Mouse (Mus musculus) midbrain, embryonic 12.5 days (tissue): ENCODE measurements at regions not wholly inside any gene's neighbourhood (a gene's known extent, or its start where the extent isn't known, plus 50 kb on each side); places are given as distances from the start of the nearest gene placed in this dataset.
"Not testable (repeated sequence)": the region's sequence is repeated elsewhere in the genome, so short reads cannot be mapped to it uniquely, and the experiment has no call there.

Experiments used
- ATAC-seq: fragments of 200-750 bp; cut with Nextera tagmentation; 2 replicates; pipeline ENCODE4 v1.8.0; 2017; ENCODE audit warnings: low read depth, moderate TSS enrichment, moderate library complexity; ENCODE audit not compliant: low FRiP score
- H3K27ac ChIP-seq: fragments of 300-500 bp; sonication (generic); replicated peaks from 2 replicates; pipeline ENCODE4 v1.5.1; 2016; ENCODE audit warnings: mild to moderate bottlenecking
- H3K27me3 ChIP-seq: fragments of 300-500 bp; sonication (generic); 2 replicates; pipeline ENCODE4 v1.6.1; 2016; ENCODE audit warnings: mild to moderate bottlenecking
- H3K36me3 ChIP-seq: fragments of 300-500 bp; sonication (generic); 2 replicates; pipeline ENCODE4 v1.6.1; 2016
- H3K4me1 ChIP-seq: fragments of 300-500 bp; sonication (generic); 2 replicates; pipeline ENCODE4 v1.6.1; 2016
- H3K4me2 ChIP-seq: fragments of 300-500 bp; sonication (generic); replicated peaks from 2 replicates; pipeline ENCODE4 v1.6.1; 2016; ENCODE audit warnings: mild to moderate bottlenecking, moderate library complexity
- H3K4me3 ChIP-seq: fragments of 300-500 bp; sonication (generic); 2 replicates; pipeline ENCODE4 v1.5.1; 2016; ENCODE audit warnings: mild to moderate bottlenecking
- H3K9ac ChIP-seq: fragments of 300-500 bp; sonication (generic); replicated peaks from 2 replicates; pipeline ENCODE4 v1.6.1; 2016; ENCODE audit warnings: mild to moderate bottlenecking, moderate library complexity
- H3K9me3 ChIP-seq: fragments of 300-500 bp; sonication (generic); 2 replicates; pipeline ENCODE4 v1.6.1; 2016; ENCODE audit warnings: mild to moderate bottlenecking
- WGBS: fragments of 180-500 bp; shearing (Covaris S2); methylation state at CpG from one replicate; pipeline ENCODE4 v1.1.7; 2016; 5-methylcytosine and 5-hydroxymethylcytosine counted together

GRCm38 (mm10) chr6:37662747-37663146 is 132.8 kb downstream of the Akr1d1 start:
- no peaks in the 10 kb centered on the region for H3K27me3 ChIP-seq
- no peak overlapping the region for H3K4me2 ChIP-seq
- H3K4me1 ChIP-seq: peaks cover 7% of the 10 kb centered on the region; the same call in 1 of the 2 replicates
- H3K4me3 ChIP-seq: no peak overlapping the region
- H3K9me3 ChIP-seq: no peaks in the 10 kb centered on the region
- WGBS: 80% methylated on average over 2 of the region's 2 CpGs
- H3K9ac ChIP-seq: no peak overlapping the region
- ATAC-seq: no peak
- no peaks in the 10 kb centered on the region for H3K36me3 ChIP-seq
- no peak overlapping the region for H3K27ac ChIP-seq

- no peak overlapping the region for H3K4me3 ChIP-seq
- H3K9me3 ChIP-seq: no peaks in the 10 kb centered on the region
- WGBS: 89% methylated on average over 5 of the region's 5 CpGs
- H3K27ac ChIP-seq: no peak overlapping the region
- no peak overlapping the region for H3K4me2 ChIP-seq
- no peak for ATAC-seq
- no peaks in the 10 kb centered on the region for H3K4me1 ChIP-seq
- H3K27me3 ChIP-seq: no peaks in the 10 kb centered on the region
- H3K36me3 ChIP-seq: no peaks in the 10 kb centered on the region
- H3K9ac ChIP-seq: no peak overlapping the region
Observed at GRCm38 (mm10) chr6:37665576-37665975, 135.6 kb downstream of the Akr1d1 start.

GRCm38 (mm10) chr6:37669407-37669806 is 139.4 kb downstream of the Akr1d1 start:
- Histone ChIP-seq H3K27ac (no peak overlapping the region), H3K9me3 (0 out of 2 replicates have a peak, but pooled peaks cover 7% of the 10 kb centered on the region), H3K4me3 (no peak overlapping the region), H3K36me3 (no peaks in the 10 kb centered on the region), H3K27me3 (no peaks in the 10 kb centered on the region), H3K9ac (no peak overlapping the region), H3K4me2 (no peak overlapping the region), H3K4me1 (no peaks in the 10 kb centered on the region)
- no peak for ATAC-seq
- WGBS: 56% methylated on average over 2 of the region's 2 CpGs

GRCm38 (mm10) chr6:37670701-37671100 is 140.7 kb downstream of the Akr1d1 start:
- Histone ChIP-seq H3K9ac (no peak overlapping the region), H3K27me3 (no peaks in the 10 kb centered on the region), H3K4me1 (no peaks in the 10 kb centered on the region), H3K36me3 (no peaks in the 10 kb centered on the region), H3K9me3 (0 out of 2 replicates have a peak, but pooled peaks cover 7% of the 10 kb centered on the region), H3K4me3 (no peak overlapping the region), H3K27ac (no peak overlapping the region), H3K4me2 (no peak overlapping the region)
- 84% methylated on average over 3 of the region's 3 CpGs for WGBS
- ATAC-seq: no peak

GRCm38 (mm10) chr6:37679871-37680270 is 149.9 kb downstream of the Akr1d1 start:
- ATAC-seq: no peak
- no peaks in the 10 kb centered on the region for H3K27me3 ChIP-seq
- H3K27ac ChIP-seq: no peak overlapping the region
- H3K4me2 ChIP-seq: no peak overlapping the region
- H3K9me3 ChIP-seq: no peaks in the 10 kb centered on the region
- H3K36me3 ChIP-seq: no peaks in the 10 kb centered on the region
- WGBS: 77% methylated on average over 3 of the region's 3 CpGs
- no peak overlapping the region for H3K9ac ChIP-seq
- no peak overlapping the region for H3K4me3 ChIP-seq
- no peaks in the 10 kb centered on the region for H3K4me1 ChIP-seq

GRCm38 (mm10) chr6:37681331-37681730 is 151.4 kb downstream of the Akr1d1 start:
- H3K9me3 ChIP-seq: not testable (repeated sequence)

GRCm38 (mm10) chr6:37686094-37686493 is 156.1 kb downstream of the Akr1d1 start:
- no peak overlapping the region for H3K4me3 ChIP-seq
- H3K4me2 ChIP-seq: no peak overlapping the region
- H3K36me3 ChIP-seq: no peaks in the 10 kb centered on the region
- H3K9me3 ChIP-seq: 0 out of 2 replicates have a peak, but pooled peaks cover 3% of the 10 kb centered on the region
- 97% methylated on average over 14 of the region's 14 CpGs for WGBS
- H3K9ac ChIP-seq: no peak overlapping the region
- no peaks in the 10 kb centered on the region for H3K27me3 ChIP-seq
- ATAC-seq: no peak
- H3K4me1 ChIP-seq: no peaks in the 10 kb centered on the region
- H3K27ac ChIP-seq: no peak overlapping the region

More at GRCm38 (mm10) chr6:37681331-37681730, 151.4 kb downstream of the Akr1d1 start:
- WGBS: 94% methylated on average over 2 of the region's 2 CpGs
- H3K4me3 ChIP-seq, H3K27me3 ChIP-seq, H3K36me3 ChIP-seq, H3K4me1 ChIP-seq, ATAC-seq, H3K27ac ChIP-seq, H3K4me2 ChIP-seq, H3K9ac ChIP-seq: not testable (repeated sequence)

GRCm38 (mm10) chr6:37688866-37689617 is 159.1 kb downstream of the Akr1d1 start:
- no peak for ATAC-seq
- H3K36me3 ChIP-seq: no peaks in the 10 kb centered on the region
- H3K4me2 ChIP-seq: no peak overlapping the region
- no peaks in the 10 kb centered on the region for H3K27me3 ChIP-seq
- H3K4me3 ChIP-seq: no peak overlapping the region
- H3K9ac ChIP-seq: no peak overlapping the region
- no peak overlapping the region for H3K27ac ChIP-seq
- 0 out of 2 replicates have a peak, but pooled peaks cover 3% of the 10 kb centered on the region for H3K9me3 ChIP-seq
- WGBS: 35% methylated on average over 1 of the region's 1 CpGs
- H3K4me1 ChIP-seq: no peaks in the 10 kb centered on the region

- no peak overlapping the region for H3K9ac ChIP-seq
- ATAC-seq: no peak
- no peaks in the 10 kb centered on the region for H3K36me3 ChIP-seq
- H3K27ac ChIP-seq: no peak overlapping the region
- H3K4me1 ChIP-seq: no peaks in the 10 kb centered on the region
- H3K4me3 ChIP-seq: no peak overlapping the region
- no peak overlapping the region for H3K4me2 ChIP-seq
- H3K27me3 ChIP-seq: no peaks in the 10 kb centered on the region
- 0 out of 2 replicates have a peak, but pooled peaks cover 3% of the 10 kb centered on the region for H3K9me3 ChIP-seq
Observed at GRCm38 (mm10) chr6:37689696-37690095, 159.7 kb downstream of the Akr1d1 start.

GRCm38 (mm10) chr6:37691976-37692644 is 162.1 kb downstream of the Akr1d1 start:
- H3K4me2 ChIP-seq: no peak overlapping the region
- ATAC-seq: no peak
- no peaks in the 10 kb centered on the region for H3K4me1 ChIP-seq
- 90% methylated on average over 7 of the region's 7 CpGs for WGBS
- no peak overlapping the region for H3K9ac ChIP-seq
- no peak overlapping the region for H3K4me3 ChIP-seq
- H3K9me3 ChIP-seq: 0 out of 2 replicates have a peak, but pooled peaks cover under 1% of the 10 kb centered on the region
- no peak overlapping the region for H3K27ac ChIP-seq
- no peaks in the 10 kb centered on the region for H3K27me3 ChIP-seq
- no peaks in the 10 kb centered on the region for H3K36me3 ChIP-seq

GRCm38 (mm10) chr6:37692758-37693157 is 162.8 kb downstream of the Akr1d1 start:
- H3K4me2 ChIP-seq: no peak overlapping the region
- no peaks in the 10 kb centered on the region for H3K36me3 ChIP-seq
- no peak for ATAC-seq
- WGBS: 69% methylated on average over 2 of the region's 2 CpGs
- H3K27ac ChIP-seq: no peak overlapping the region
- no peaks in the 10 kb centered on the region for H3K9me3 ChIP-seq
- no peaks in the 10 kb centered on the region for H3K4me1 ChIP-seq
- no peak overlapping the region for H3K4me3 ChIP-seq
- no peak overlapping the region for H3K9ac ChIP-seq
- no peaks in the 10 kb centered on the region for H3K27me3 ChIP-seq

GRCm38 (mm10) chr6:37696074-37696473 is 166.1 kb downstream of the Akr1d1 start:
- Histone ChIP-seq H3K36me3 (no peaks in the 10 kb centered on the region), H3K27me3 (no peaks in the 10 kb centered on the region), H3K27ac (no peak overlapping the region), H3K9me3 (no peaks in the 10 kb centered on the region), H3K9ac (no peak overlapping the region), H3K4me2 (no peak overlapping the region), H3K4me1 (no peaks in the 10 kb centered on the region), H3K4me3 (no peak overlapping the region)
- ATAC-seq: no peak
